Mouse (Mus musculus): Measurements from ENCODE around the gene Eefsec. TPM values are rescaled to one million over a fixed set of nuclear protein-coding genes. Genes with fewer than 3 reads are reported as not detected.

The Eefsec gene
- polyA plus RNA-seq, 1 experiment from 2014 or later: 37.3 TPM

- 47% methylated on average over 4 of the region's 4 CpGs for whole genome bisulfite sequencing
- H3K4me3 ChIP-seq (replicated peaks): no peak overlapping the region
- no peaks in the 10 kb centered on the region for H3K9me3 ChIP-seq
- ATAC-seq (ENCODE audit: insufficient number of reproducible peaks, insufficient read depth, low FRiP score, low TSS enrichment, low read depth): no peak
- H3K9ac ChIP-seq (replicated peaks): no peak overlapping the region
- H3K4me1 ChIP-seq (replicated peaks): no peaks in the 10 kb centered on the region
- no peak overlapping the region for H3K4me2 ChIP-seq
- peaks cover 9% of the 10 kb centered on the region for H3K36me3 ChIP-seq
- H3K27ac ChIP-seq: no peak overlapping the region
- no peaks in the 10 kb centered on the region for H3K27me3 ChIP-seq
Observed at GRCm38 (mm10) chr6:88292274-88292909, 153.9 kb downstream of the Eefsec start.

GRCm38 (mm10) chr6:88290129-88290766 lies 156.1 kb downstream of the Eefsec start:
- H3K4me1 ChIP-seq (replicated peaks): no peaks in the 10 kb centered on the region
- H3K9ac ChIP-seq (replicated peaks): no peak overlapping the region
- no peak overlapping the region for H3K4me2 ChIP-seq
- H3K36me3 ChIP-seq: peaks cover 6% of the 10 kb centered on the region; the same call in 1 of the 2 replicates
- 83% methylated on average over 6 of the region's 6 CpGs for WGBS
- H3K4me3 ChIP-seq (replicated peaks): no peak overlapping the region
- no peaks in the 10 kb centered on the region for H3K27me3 ChIP-seq
- no peaks in the 10 kb centered on the region for H3K9me3 ChIP-seq
- ATAC-seq (ENCODE audit: insufficient number of reproducible peaks, insufficient read depth, low FRiP score, low TSS enrichment, low read depth): no peak
- no peak overlapping the region for H3K27ac ChIP-seq

GRCm38 (mm10) chr6:88278141-88278540 lies 168.2 kb downstream of the Eefsec start:
- no peak overlapping the region for H3K4me2 ChIP-seq
- WGBS: 87% methylated on average over 2 of the region's 2 CpGs
- no peaks in the 10 kb centered on the region for H3K9me3 ChIP-seq
- H3K9ac ChIP-seq (replicated peaks): no peak overlapping the region
- no peaks in the 10 kb centered on the region for H3K27me3 ChIP-seq
- 0 out of 2 replicates have a peak, but pooled peaks cover 5% of the 10 kb centered on the region for H3K36me3 ChIP-seq
- ATAC-seq (ENCODE audit: insufficient number of reproducible peaks, insufficient read depth, low FRiP score, low TSS enrichment, low read depth): no peak
- no peak overlapping the region for H3K27ac ChIP-seq
- H3K4me3 ChIP-seq (replicated peaks): no peak overlapping the region
- no peaks in the 10 kb centered on the region for H3K4me1 ChIP-seq (replicated peaks)

- Histone ChIP-seq H3K4me1 (replicated peaks) (peaks cover 4% of the 10 kb centered on the region), H3K36me3 (0 out of 2 replicates have a peak, but pooled peaks cover 5% of the 10 kb centered on the region), H3K4me2 (no peak overlapping the region), H3K9me3 (no peaks in the 10 kb centered on the region), H3K27me3 (no peaks in the 10 kb centered on the region), H3K4me3 (replicated peaks) (no peak overlapping the region), H3K9ac (replicated peaks) (no peak overlapping the region), H3K27ac (no peak overlapping the region)
- 88% methylated on average over 4 of the region's 4 CpGs for WGBS
- no peak for ATAC-seq (ENCODE audit: insufficient number of reproducible peaks, insufficient read depth, low FRiP score, low TSS enrichment, low read depth)
Observed at GRCm38 (mm10) chr6:88277242-88277641, 169.1 kb downstream of the Eefsec start.

- no peak overlapping the region for H3K9ac ChIP-seq (replicated peaks)
- WGBS: 82% methylated on average over 4 of the region's 4 CpGs
Observed at GRCm38 (mm10) chr6:88276221-88276620, 170.1 kb downstream of the Eefsec start.

GRCm38 (mm10) chr6:88274623-88275022 lies 171.7 kb downstream of the Eefsec start:
- Histone ChIP-seq H3K9me3 (no peaks in the 10 kb centered on the region), H3K27ac (no peak overlapping the region), H3K4me2 (no peak overlapping the region), H3K9ac (replicated peaks) (no peak overlapping the region), H3K36me3 (0 out of 2 replicates have a peak, but pooled peaks cover 8% of the 10 kb centered on the region), H3K27me3 (no peaks in the 10 kb centered on the region), H3K4me1 (replicated peaks) (peaks cover 12% of the 10 kb centered on the region), H3K4me3 (replicated peaks) (no peak overlapping the region)
- WGBS: 89% methylated on average over 6 of the region's 6 CpGs
- ATAC-seq (ENCODE audit: insufficient number of reproducible peaks, insufficient read depth, low FRiP score, low TSS enrichment, low read depth): no peak

More at GRCm38 (mm10) chr6:88276221-88276620, 170.1 kb downstream of the Eefsec start:
- Histone ChIP-seq H3K4me3 (replicated peaks) (no peak overlapping the region), H3K4me2 (no peak overlapping the region), H3K27me3 (no peaks in the 10 kb centered on the region), H3K27ac (no peak overlapping the region), H3K36me3 (0 out of 2 replicates have a peak, but pooled peaks cover 5% of the 10 kb centered on the region), H3K9me3 (no peaks in the 10 kb centered on the region), H3K4me1 (replicated peaks) (peaks cover 12% of the 10 kb centered on the region)
- ATAC-seq (ENCODE audit: insufficient number of reproducible peaks, insufficient read depth, low FRiP score, low TSS enrichment, low read depth): no peak

- Histone ChIP-seq H3K4me3 (replicated peaks) (no peak overlapping the region), H3K27ac (no peak overlapping the region), H3K27me3 (no peaks in the 10 kb centered on the region), H3K9ac (replicated peaks) (no peak overlapping the region), H3K9me3 (no peaks in the 10 kb centered on the region), H3K4me1 (replicated peaks) (peaks cover 13% of the 10 kb centered on the region), H3K4me2 (no peak overlapping the region), H3K36me3 (0 out of 2 replicates have a peak, but pooled peaks cover 3% of the 10 kb centered on the region)
- 96% methylated on average over 2 of the region's 2 CpGs for WGBS
- ATAC-seq (ENCODE audit: insufficient number of reproducible peaks, insufficient read depth, low FRiP score, low TSS enrichment, low read depth): no peak
Observed at GRCm38 (mm10) chr6:88267970-88268369, 178.4 kb downstream of the Eefsec start.

- H3K9ac ChIP-seq (replicated peaks): no peak overlapping the region
- no peaks in the 10 kb centered on the region for H3K9me3 ChIP-seq
- no peak overlapping the region for H3K4me3 ChIP-seq (replicated peaks)
- no peak for ATAC-seq (ENCODE audit: insufficient number of reproducible peaks, insufficient read depth, low FRiP score, low TSS enrichment, low read depth)
- H3K4me1 ChIP-seq (replicated peaks): peaks cover 15% of the 10 kb centered on the region
- 0 out of 2 replicates have a peak, but pooled peaks cover 3% of the 10 kb centered on the region for H3K36me3 ChIP-seq
- H3K4me2 ChIP-seq: no peak overlapping the region
- WGBS: 80% methylated on average over 3 of the region's 3 CpGs
- H3K27ac ChIP-seq: no peak overlapping the region
- H3K27me3 ChIP-seq: no peaks in the 10 kb centered on the region
Observed at GRCm38 (mm10) chr6:88267068-88267467, 179.3 kb downstream of the Eefsec start.

GRCm38 (mm10) chr6:88266055-88266454 lies 180.3 kb downstream of the Eefsec start:
- 80% methylated on average over 3 of the region's 3 CpGs for WGBS
- no peak for ATAC-seq (ENCODE audit: insufficient number of reproducible peaks, insufficient read depth, low FRiP score, low TSS enrichment, low read depth)

GRCm38 (mm10) chr6:88265355-88265754 lies 181.0 kb downstream of the Eefsec start:
- no peaks in the 10 kb centered on the region for H3K9me3 ChIP-seq
- 89% methylated on average over 1 of the region's 1 CpGs for WGBS

More at GRCm38 (mm10) chr6:88266055-88266454, 180.3 kb downstream of the Eefsec start:
- Histone ChIP-seq H3K27me3 (no peaks in the 10 kb centered on the region), H3K4me2 (no peak overlapping the region), H3K4me1 (replicated peaks) (peaks cover 11% of the 10 kb centered on the region), H3K4me3 (replicated peaks) (no peak overlapping the region), H3K36me3 (0 out of 2 replicates have a peak, but pooled peaks cover 3% of the 10 kb centered on the region), H3K9ac (replicated peaks) (no peak overlapping the region), H3K9me3 (no peaks in the 10 kb centered on the region), H3K27ac (no peak overlapping the region)

GRCm38 (mm10) chr6:88262160-88262559 lies 184.2 kb downstream of the Eefsec start:
- no peaks in the 10 kb centered on the region for H3K9me3 ChIP-seq
- ATAC-seq (ENCODE audit: insufficient number of reproducible peaks, insufficient read depth, low FRiP score, low TSS enrichment, low read depth): no peak
- WGBS: 18% methylated on average over 9 of the region's 9 CpGs

More at GRCm38 (mm10) chr6:88265355-88265754, 181.0 kb downstream of the Eefsec start:
- no peak overlapping the region for H3K27ac ChIP-seq
- H3K4me2 ChIP-seq: no peak overlapping the region
- H3K9ac ChIP-seq (replicated peaks): no peak overlapping the region
- H3K27me3 ChIP-seq: no peaks in the 10 kb centered on the region
- peaks cover 11% of the 10 kb centered on the region for H3K4me1 ChIP-seq (replicated peaks)
- ATAC-seq (ENCODE audit: insufficient number of reproducible peaks, insufficient read depth, low FRiP score, low TSS enrichment, low read depth): no peak
- 0 out of 2 replicates have a peak, but pooled peaks cover 3% of the 10 kb centered on the region for H3K36me3 ChIP-seq
- H3K4me3 ChIP-seq (replicated peaks): no peak overlapping the region

More at GRCm38 (mm10) chr6:88262160-88262559, 184.2 kb downstream of the Eefsec start:
- H3K36me3 ChIP-seq: peaks cover 4% of the 10 kb centered on the region; the same call in 1 of the 2 replicates
- no peak overlapping the region for H3K4me3 ChIP-seq (replicated peaks)
- H3K27ac ChIP-seq: no peak overlapping the region
- no peaks in the 10 kb centered on the region for H3K27me3 ChIP-seq
- no peak overlapping the region for H3K9ac ChIP-seq (replicated peaks)
- peaks cover 11% of the 10 kb centered on the region for H3K4me1 ChIP-seq (replicated peaks)
- no peak overlapping the region for H3K4me2 ChIP-seq

Data from limb, embryonic 12.5 days (tissue).